Mouse (Mus musculus) E14TG2a.4 (cell line): ENCODE results near the gene Aco2.

Experiments
- H3K27me3 ChIP-seq: 2 replicates; pipeline ENCODE4 v1.6.1; 2014; ENCODE audit warnings: low read length, control low read depth; ENCODE audit not compliant: insufficient read depth
- H3K36me3 ChIP-seq: 2 replicates; pipeline ENCODE4 v1.6.1; 2014; ENCODE audit warnings: low read length, control low read depth; ENCODE audit not compliant: insufficient read depth
- H3K4me1 ChIP-seq: replicated peaks from 2 replicates; pipeline ENCODE4 v1.6.1; 2014; ENCODE audit warnings: low read depth, low read length, control low read depth
- H3K4me3 ChIP-seq: replicated peaks from 2 replicates; pipeline ENCODE4 v1.5.1; 2014; ENCODE audit warnings: mild to moderate bottlenecking, low read length
- H3K9me3 ChIP-seq: 2 replicates; pipeline ENCODE4 v1.6.1; 2014; ENCODE audit warnings: low read length, control low read depth
- CTCF ChIP-seq: conservative IDR thresholded peaks from 2 replicates; pipeline ENCODE4 v1.5.1; 2014; ENCODE audit warnings: low read length
- NANOG ChIP-seq: IDR thresholded peaks from 2 replicates; pipeline ENCODE4 v1.6.1; 2014; ENCODE audit warnings: borderline replicate concordance, low read length, mixed read lengths
- POU5F1 ChIP-seq: IDR thresholded peaks from 2 replicates; pipeline ENCODE4 v1.6.1; 2014; ENCODE audit warnings: low read length, borderline replicate concordance

Gene Aco2

GRCm38 (mm10) chr15:81858517-81859329 lies 13.4 kb upstream of the Aco2 start, which contains the start of gene Tob2:
TSS of gene Tob2 (minus strand) at chr15:81858796.
- no peak for TF ChIP-seq POU5F1
- TF ChIP-seq NANOG: no peak
- TF ChIP-seq CTCF: no peak
- H3K4me3 ChIP-seq: peak within 1 kb of the TSS; percentile 94
- peaks cover 39% of the 10 kb centered on the region for H3K4me1 ChIP-seq
- H3K27me3 ChIP-seq: peaks cover 26% of the 10 kb centered on the region
- H3K9me3 ChIP-seq: peaks cover 10% of the 10 kb centered on the region
- peaks cover 8% of the 10 kb centered on the region; the same call in 1 of the 2 replicates for H3K36me3 ChIP-seq

- peaks cover 10% of the 10 kb centered on the region for H3K9me3 ChIP-seq
- peaks cover 26% of the 10 kb centered on the region for H3K27me3 ChIP-seq
- peaks cover 12% of the 10 kb centered on the region for H3K36me3 ChIP-seq
- H3K4me1 ChIP-seq: peaks cover 42% of the 10 kb centered on the region
- H3K4me3 ChIP-seq: peak overlapping the region; percentile 94
- TF ChIP-seq CTCF (no peak), NANOG (no peak), POU5F1 (no peak)
These were observed 12.5 kb upstream of the Aco2 start for GRCm38 (mm10) chr15:81859330-81860255.

- Histone ChIP-seq H3K36me3 (peaks cover 22% of the 10 kb centered on the region), H3K9me3 (peaks cover 10% of the 10 kb centered on the region), H3K4me1 (peaks cover 43% of the 10 kb centered on the region), H3K27me3 (peaks cover 26% of the 10 kb centered on the region), H3K4me3 (no peak overlapping the region)
- TF ChIP-seq NANOG: no peak
- TF ChIP-seq POU5F1: no peak
- TF ChIP-seq CTCF: no peak
These were observed 11.5 kb upstream of the Aco2 start for GRCm38 (mm10) chr15:81860471-81861135.

- H3K4me1 ChIP-seq: peaks cover 43% of the 10 kb centered on the region
- H3K4me3 ChIP-seq: no peak overlapping the region
- TF ChIP-seq NANOG (no peak), CTCF (no peak)
- H3K9me3 ChIP-seq: peaks cover 10% of the 10 kb centered on the region
- peaks cover 59% of the 10 kb centered on the region for H3K36me3 ChIP-seq
- peaks cover 8% of the 10 kb centered on the region for H3K27me3 ChIP-seq
These were observed 7.9 kb upstream of the Aco2 start for GRCm38 (mm10) chr15:81864238-81864637.

GRCm38 (mm10) chr15:81869985-81870384 lies 2.1 kb upstream of the Aco2 start:
- H3K4me3 ChIP-seq: 0 out of 2 replicates have a peak overlapping the region, but pooled peaks have one; percentile 100
- peaks cover 63% of the 10 kb centered on the region for H3K36me3 ChIP-seq
- H3K4me1 ChIP-seq: peaks cover 75% of the 10 kb centered on the region
- no peak for TF ChIP-seq NANOG
- no peak for TF ChIP-seq POU5F1
- no peak for TF ChIP-seq CTCF
- no peaks in the 10 kb centered on the region for H3K27me3 ChIP-seq
- H3K9me3 ChIP-seq: no peaks in the 10 kb centered on the region

GRCm38 (mm10) chr15:81871604-81872261 lies 376 bp upstream of the Aco2 start, which contains the start of gene Phf5a:
TSS of gene Phf5a (minus strand) at chr15:81871911.
- Histone ChIP-seq H3K4me3 (peak within 1 kb of the TSS; percentile 100), H3K27me3 (no peaks in the 10 kb centered on the region), H3K4me1 (peaks cover 68% of the 10 kb centered on the region), H3K9me3 (no peaks in the 10 kb centered on the region), H3K36me3 (peaks cover 52% of the 10 kb centered on the region)
- TF ChIP-seq CTCF: no peak
- no peak for TF ChIP-seq POU5F1
- 0 out of 2 replicates have a peak, but pooled peaks have one; percentile 3 for TF ChIP-seq NANOG

- no peaks in the 10 kb centered on the region for H3K27me3 ChIP-seq
- TF ChIP-seq NANOG (no peak), CTCF (no peak), POU5F1 (no peak)
- no peaks in the 10 kb centered on the region for H3K9me3 ChIP-seq
- H3K4me1 ChIP-seq: peaks cover 64% of the 10 kb centered on the region
- H3K36me3 ChIP-seq: peaks cover 52% of the 10 kb centered on the region
- H3K4me3 ChIP-seq: no peak overlapping the region
These were observed 7.7 kb downstream of the Aco2 start for GRCm38 (mm10) chr15:81879531-81880401.
